Mouse (Mus musculus) spleen, adult 2 months (tissue): ENCODE data around the gene Pnp.

Source experiments
- CTCF ChIP-seq: fragments of 200-500 bp; IDR thresholded peaks from 2 replicates; pipeline ENCODE4 v1.5.1; 2011; ENCODE audit warnings: mild to moderate bottlenecking, inconsistent platforms; ENCODE audit not compliant: insufficient read depth, insufficient read length, insufficient replicate concordance; ENCODE audit errors: extremely low read depth
- POLR2A ChIP-seq: fragments of 200-500 bp; IDR thresholded peaks from 2 replicates; pipeline ENCODE4 v1.6.1; 2011; ENCODE audit warnings: low read depth, low read length, inconsistent platforms

DNA sequence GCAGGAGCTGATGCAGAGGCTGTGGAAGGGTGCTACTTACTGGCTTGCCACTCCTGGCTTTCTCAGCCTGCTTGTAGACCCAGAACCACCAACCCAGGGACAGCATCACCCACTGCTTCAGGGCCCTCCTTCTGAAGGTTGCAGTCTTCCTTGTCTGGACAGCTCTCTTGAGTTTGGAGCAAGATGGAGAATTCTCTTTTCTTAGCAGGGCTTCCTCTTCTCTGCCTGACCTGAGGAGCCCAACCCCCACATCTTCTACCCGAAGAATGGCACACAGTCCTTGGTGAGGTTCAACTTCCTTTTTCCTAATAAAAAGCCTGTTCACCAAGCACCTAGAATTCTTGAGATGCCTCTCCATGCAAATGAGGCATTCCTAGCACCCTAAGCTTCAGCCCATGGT, 39.9 kb downstream of the Pnp start:
- TF ChIP-seq POLR2A (no peak), CTCF (no peak)
